Mouse (Mus musculus) neural tube, embryonic 11.5 days (tissue): ENCODE measurements around the gene Lmnb2. TPM values are rescaled to one million over a fixed set of nuclear protein-coding genes. Genes with fewer than 3 reads are reported as not detected.

Experiments
- ATAC-seq: fragments of 200-750 bp; cut with Nextera tagmentation; 2 replicates; pipeline ENCODE4 v1.8.0; 2017; ENCODE audit warnings: moderate number of reproducible peaks, mild to moderate bottlenecking, moderate TSS enrichment, moderate library complexity; ENCODE audit not compliant: insufficient read depth, low FRiP score, low TSS enrichment
- DNase-seq: peaks from one replicate; pipeline ENCODE4 v3.0.0-alpha.2; 2015; ENCODE audit warnings: low spot score
- H3K27ac ChIP-seq: fragments of 300-500 bp; sonication (generic); 2 replicates; pipeline ENCODE4 v1.5.1; 2014; ENCODE audit warnings: low read depth, mild to moderate bottlenecking, low read length
- H3K27me3 ChIP-seq: fragments of 300-500 bp; sonication (generic); 2 replicates; pipeline ENCODE4 v1.6.1; 2014; ENCODE audit warnings: mild to moderate bottlenecking, low read length, mixed read lengths; ENCODE audit not compliant: control insufficient read depth, insufficient read depth
- H3K36me3 ChIP-seq: fragments of 300-500 bp; sonication (generic); 2 replicates; pipeline ENCODE4 v1.6.1; 2014; ENCODE audit warnings: mild to moderate bottlenecking, low read length, moderate library complexity, mixed read lengths; ENCODE audit not compliant: control insufficient read depth, insufficient read depth
- H3K4me1 ChIP-seq: fragments of 300-500 bp; sonication (generic); 2 replicates; pipeline ENCODE4 v1.6.1; 2014; ENCODE audit warnings: low read length, mixed read lengths; ENCODE audit not compliant: control insufficient read depth, insufficient read depth
- H3K4me2 ChIP-seq: fragments of 300-500 bp; sonication (generic); 2 replicates; pipeline ENCODE4 v1.6.1; 2014; ENCODE audit warnings: low read depth, mild to moderate bottlenecking, moderate library complexity
- H3K4me3 ChIP-seq: fragments of 300-500 bp; sonication (generic); 2 replicates; pipeline ENCODE4 v1.5.1; 2014; ENCODE audit warnings: low read depth, low read length
- H3K9ac ChIP-seq: fragments of 300-500 bp; sonication (generic); 2 replicates; pipeline ENCODE4 v1.6.1; 2014; ENCODE audit warnings: mild to moderate bottlenecking, low read length
- H3K9me3 ChIP-seq: fragments of 300-500 bp; sonication (generic); 2 replicates; pipeline ENCODE4 v1.6.1; 2016; ENCODE audit warnings: low read length; ENCODE audit not compliant: control insufficient read depth
- WGBS: fragments of 180-500 bp; shearing (Covaris S2); extraction: QIAGEN DNeasy Blood & Tissue Kit; methylation state at CpG from one replicate; pipeline ENCODE4 v1.1.7; 2014; 5-methylcytosine and 5-hydroxymethylcytosine counted together
- polyA plus RNA-seq: library from polyadenylated mRNA; unstranded; fragments of >200 nt; fragmentation: Nextera tagmentation; extraction: Ambion mirVana; gene quantifications from 2 replicates; pipeline ENCODE4 v1.2.1, GENCODE M21; 2014

Lmnb2 gene
- polyA plus RNA-seq, 1 experiment from 2014 or later: 27.9 TPM

DNA sequence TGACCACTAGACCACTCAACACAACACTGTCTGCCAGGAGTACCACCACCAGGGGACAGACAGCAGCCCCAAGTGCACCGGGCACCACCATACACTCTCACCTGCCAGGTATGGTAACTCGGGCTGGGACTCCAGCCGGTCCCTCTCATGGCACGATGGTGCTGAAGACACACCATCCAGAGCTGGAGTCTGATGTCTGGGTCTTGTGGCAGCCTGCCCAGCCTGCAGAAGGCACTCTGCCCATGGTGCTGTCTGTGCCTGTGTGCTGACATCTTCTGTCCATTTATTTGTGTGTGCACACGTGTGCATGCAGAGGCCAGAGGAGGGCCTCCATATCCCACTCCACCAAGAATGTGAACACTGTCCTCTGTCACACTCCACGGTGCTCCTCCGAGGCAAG lies 22.9 kb downstream of the Lmnb2 start:
- 84% methylated on average over 7 of the region's 7 CpGs for WGBS
- no peak overlapping the region for H3K4me2 ChIP-seq
- H3K27me3 ChIP-seq: no peaks in the 10 kb centered on the region
- no peak overlapping the region for H3K9ac ChIP-seq
- H3K4me3 ChIP-seq: no peak overlapping the region
- H3K9me3 ChIP-seq: no peaks in the 10 kb centered on the region
- DNase-seq: no peak
- no peak overlapping the region for H3K27ac ChIP-seq
- H3K36me3 ChIP-seq: no peaks in the 10 kb centered on the region
- H3K4me1 ChIP-seq: peaks cover 6% of the 10 kb centered on the region
- no peak for ATAC-seq

DNA sequence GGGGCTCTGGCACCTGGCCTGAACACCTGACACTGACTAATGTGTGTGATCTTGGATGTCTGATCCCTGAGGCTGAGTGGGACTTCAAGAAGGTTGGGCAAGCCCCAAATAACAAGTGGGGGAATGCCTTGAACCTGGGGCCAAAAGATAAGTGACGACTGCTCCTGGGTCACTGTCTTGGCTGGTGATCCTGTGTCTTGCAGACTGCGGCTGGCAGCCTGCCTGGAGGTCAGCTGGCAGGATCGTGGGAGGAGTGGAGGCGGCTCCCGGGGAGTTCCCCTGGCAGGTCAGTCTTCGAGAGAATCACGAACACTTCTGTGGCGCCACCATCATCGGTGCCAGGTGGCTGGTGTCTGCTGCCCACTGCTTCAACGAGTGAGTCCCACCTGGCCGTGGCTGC lies 30.9 kb downstream of the Lmnb2 start:
- WGBS: 75% methylated on average over 11 of the region's 11 CpGs
- no peak for DNase-seq
- ATAC-seq: no peak
- Histone ChIP-seq H3K27me3 (peaks cover 4% of the 10 kb centered on the region; the same call in 1 of the 2 replicates), H3K9ac (no peak overlapping the region), H3K9me3 (no peaks in the 10 kb centered on the region), H3K4me1 (no peaks in the 10 kb centered on the region), H3K27ac (no peak overlapping the region), H3K4me2 (no peak overlapping the region), H3K36me3 (no peaks in the 10 kb centered on the region), H3K4me3 (no peak overlapping the region)

- H3K4me3 ChIP-seq: no peak overlapping the region
- H3K27me3 ChIP-seq: no peaks in the 10 kb centered on the region
- no peak overlapping the region for H3K9ac ChIP-seq
- DNase-seq (peak; percentile 64), ATAC-seq (no peak)
- H3K27ac ChIP-seq: no peak overlapping the region
- no peaks in the 10 kb centered on the region for H3K36me3 ChIP-seq
- WGBS: 26% methylated on average over 10 of the region's 10 CpGs
- H3K9me3 ChIP-seq: no peaks in the 10 kb centered on the region
- no peak overlapping the region for H3K4me2 ChIP-seq
- H3K4me1 ChIP-seq: no peaks in the 10 kb centered on the region
These were observed 36.7 kb downstream of the Lmnb2 start for GRCm38 (mm10) chr10:80881301-80881700.

GRCm38 (mm10) chr10:80880901-80881300 lies 37.1 kb downstream of the Lmnb2 start:
- 71% methylated on average over 2 of the region's 2 CpGs for WGBS
- Histone ChIP-seq H3K27ac (no peak overlapping the region), H3K4me3 (no peak overlapping the region), H3K27me3 (no peaks in the 10 kb centered on the region), H3K4me1 (no peaks in the 10 kb centered on the region), H3K9me3 (no peaks in the 10 kb centered on the region), H3K4me2 (no peak overlapping the region), H3K36me3 (no peaks in the 10 kb centered on the region), H3K9ac (no peak overlapping the region)
- ATAC-seq (no peak), DNase-seq (no peak)

- ATAC-seq (0 out of 2 replicates have a peak, but pooled peaks have one; percentile 48), DNase-seq (peak; percentile 67)
- Histone ChIP-seq H3K4me1 (no peaks in the 10 kb centered on the region), H3K36me3 (no peaks in the 10 kb centered on the region), H3K9me3 (no peaks in the 10 kb centered on the region), H3K27ac (no peak overlapping the region), H3K4me2 (no peak overlapping the region), H3K9ac (no peak overlapping the region), H3K27me3 (no peaks in the 10 kb centered on the region), H3K4me3 (no peak overlapping the region)
- 24% methylated on average over 5 of the region's 5 CpGs for WGBS
These were observed 37.9 kb downstream of the Lmnb2 start for GRCm38 (mm10) chr10:80880131-80880641.

- WGBS: 23% methylated on average over 3 of the region's 3 CpGs
These were observed 41.5 kb downstream of the Lmnb2 start for GRCm38 (mm10) chr10:80876594-80876993.

DNA sequence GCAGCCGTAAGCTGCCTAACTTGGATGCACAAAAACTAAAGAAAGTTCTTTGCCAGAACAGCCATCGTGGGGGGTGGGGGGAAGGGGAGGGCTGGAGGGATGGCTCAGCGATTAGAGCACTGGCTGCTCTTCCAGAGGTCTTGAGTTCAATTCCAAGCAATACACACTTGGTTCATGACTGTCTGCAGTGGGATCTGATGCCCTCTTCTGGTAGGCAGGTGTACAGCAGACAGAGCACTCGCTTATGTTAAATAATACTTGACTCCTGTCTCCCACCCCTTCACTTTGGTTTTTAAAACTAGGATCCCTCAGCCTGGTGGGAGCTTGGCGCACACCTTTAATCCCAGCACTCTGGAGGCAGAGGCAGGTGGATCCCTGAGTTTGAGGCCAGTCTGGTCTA lies 42.0 kb downstream of the Lmnb2 start:
- Histone ChIP-seq H3K27ac (no peak overlapping the region), H3K36me3 (no peaks in the 10 kb centered on the region)

More at GRCm38 (mm10) chr10:80876594-80876993, 41.5 kb downstream of the Lmnb2 start:
- Histone ChIP-seq H3K27me3 (no peaks in the 10 kb centered on the region), H3K9ac (no peak overlapping the region), H3K36me3 (no peaks in the 10 kb centered on the region), H3K4me2 (no peak overlapping the region), H3K4me3 (no peak overlapping the region), H3K27ac (no peak overlapping the region), H3K9me3 (no peaks in the 10 kb centered on the region), H3K4me1 (no peaks in the 10 kb centered on the region)
- no peak for DNase-seq
- ATAC-seq: no peak

GRCm38 (mm10) chr10:80874035-80874434 lies 44.0 kb downstream of the Lmnb2 start:
- H3K4me2 ChIP-seq: no peak overlapping the region
- no peaks in the 10 kb centered on the region for H3K27me3 ChIP-seq
- H3K9ac ChIP-seq: no peak overlapping the region
- H3K4me1 ChIP-seq: no peaks in the 10 kb centered on the region
- WGBS: 76% methylated on average over 9 of the region's 9 CpGs
- no peaks in the 10 kb centered on the region for H3K9me3 ChIP-seq
- no peak for DNase-seq
- H3K36me3 ChIP-seq: no peaks in the 10 kb centered on the region
- H3K27ac ChIP-seq: no peak overlapping the region
- ATAC-seq: no peak
- no peak overlapping the region for H3K4me3 ChIP-seq

More for the DNA sequence above, 42.0 kb downstream of the Lmnb2 start:
- no peaks in the 10 kb centered on the region for H3K27me3 ChIP-seq
- no peak overlapping the region for H3K4me2 ChIP-seq
- ATAC-seq: no peak
- no peak overlapping the region for H3K4me3 ChIP-seq
- no peaks in the 10 kb centered on the region for H3K9me3 ChIP-seq
- DNase-seq: peak; percentile 60
- H3K9ac ChIP-seq: no peak overlapping the region
- 30% methylated on average over 5 of the region's 5 CpGs for WGBS
- H3K4me1 ChIP-seq: no peaks in the 10 kb centered on the region

GRCm38 (mm10) chr10:80871581-80871980 lies 46.5 kb downstream of the Lmnb2 start, which contains the start of gene Tmprss9:
TSS of gene Tmprss9 (plus strand) at chr10:80871848.
- Histone ChIP-seq H3K4me2 (no peak within 1 kb of the TSS), H3K9ac (no peak within 1 kb of the TSS), H3K4me1 (no peaks in the 10 kb centered on the region), H3K9me3 (no peaks in the 10 kb centered on the region), H3K4me3 (no peak within 1 kb of the TSS), H3K27me3 (no peaks in the 10 kb centered on the region), H3K27ac (no peak within 1 kb of the TSS), H3K36me3 (no peaks in the 10 kb centered on the region)
- no peak for DNase-seq
- ATAC-seq: no peak
- WGBS: 34% methylated on average over 9 of the region's 9 CpGs
